Mouse (Mus musculus) cerebellum, adult 2 months (tissue): ENCODE measurements around the gene Pmm2. TPM values are rescaled to one million over a fixed set of nuclear protein-coding genes. Genes with fewer than 3 reads are reported as not detected.

ENCODE experiments used
- DNase-seq, 2 experiments: peaks; one replicate each; pipeline ENCODE4 v3.0.0; 2021
- H3K27ac ChIP-seq: fragments of 200-500 bp; 2 replicates; pipeline ENCODE4 v1.5.1; 2012; ENCODE audit warnings: low read length, control low read depth, inconsistent platforms; ENCODE audit not compliant: insufficient read depth
- H3K27me3 ChIP-seq: fragments of 200-500 bp; 2 replicates; pipeline ENCODE4 v1.6.1; 2012; ENCODE audit warnings: inconsistent platforms, mild to moderate bottlenecking, low read length, moderate library complexity; ENCODE audit not compliant: control insufficient read depth, insufficient read depth
- H3K4me1 ChIP-seq: fragments of 200-500 bp; 2 replicates; pipeline ENCODE4 v1.6.1; 2011; ENCODE audit warnings: low read length; ENCODE audit not compliant: control insufficient read depth, insufficient read depth
- H3K4me3 ChIP-seq: fragments of 200-500 bp; replicated peaks from 2 replicates; pipeline ENCODE3; 2011; ENCODE audit warnings: mild to moderate bottlenecking, low read depth, low read length, control low read depth; ENCODE audit not compliant: insufficient read depth
- CTCF ChIP-seq: fragments of 200-500 bp; IDR thresholded peaks from 2 replicates; pipeline ENCODE4 v1.5.1; 2011; ENCODE audit warnings: low read depth, mild to moderate bottlenecking, control low read depth, low read length, moderate library complexity, borderline replicate concordance; ENCODE audit not compliant: insufficient read depth
- POLR2A ChIP-seq: fragments of 200-500 bp; IDR thresholded peaks from 2 replicates; pipeline ENCODE4 v1.6.1; 2011; ENCODE audit warnings: low read length, control low read depth, borderline replicate concordance; ENCODE audit not compliant: insufficient read depth
- WGBS: fragments of 180-500 bp; shearing (Covaris S2); methylation state at CpG from one replicate; pipeline ENCODE4 v1.1.7; 2018; 5-methylcytosine and 5-hydroxymethylcytosine counted together
- polyA plus RNA-seq: library from polyadenylated mRNA; depleted of rRNA; stranded (reverse); fragments of >200 nt; gene quantifications from 2 replicates; pipeline ENCODE4 v1.2.3, GENCODE M21; 2012

Pmm2 gene
- polyA plus RNA-seq, 1 experiment: 39.2 TPM

DNA sequence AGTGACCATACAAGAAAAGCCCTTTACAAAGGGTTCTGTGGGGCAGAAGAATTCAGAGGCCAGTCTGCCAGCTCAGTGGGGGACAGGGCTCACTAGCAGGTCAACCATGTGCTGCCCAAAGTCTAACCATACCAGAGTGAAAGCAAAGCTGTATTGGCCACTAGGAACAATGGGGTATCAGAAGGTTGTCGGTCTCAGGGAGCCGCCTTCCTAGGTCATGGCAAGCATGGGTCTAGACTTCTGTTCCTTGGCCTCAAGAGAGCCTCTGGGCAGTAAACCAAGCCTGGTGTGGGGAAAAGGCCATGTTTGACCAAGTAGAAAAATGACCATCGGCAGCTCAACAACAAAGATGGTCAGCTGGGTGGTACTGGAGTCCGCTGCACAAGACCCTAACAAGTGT lies 21.3 kb downstream of the Pmm2 start:
- Histone ChIP-seq H3K27ac (no peak overlapping the region), H3K4me3 (no peak overlapping the region), H3K4me1 (peaks cover 6% of the 10 kb centered on the region), H3K27me3 (no peaks in the 10 kb centered on the region)
- no peak for TF ChIP-seq CTCF
- no peak for TF ChIP-seq POLR2A
- 42% methylated on average over 4 of the region's 4 CpGs for WGBS
- DNase-seq: no peak

- Histone ChIP-seq H3K27me3 (no peaks in the 10 kb centered on the region), H3K27ac (no peak overlapping the region), H3K4me3 (no peak overlapping the region), H3K4me1 (no peaks in the 10 kb centered on the region; the same call in 1 of the 2 replicates)
- DNase-seq: no peak
- TF ChIP-seq POLR2A (no peak), CTCF (no peak)
- WGBS: 61% methylated on average over 2 of the region's 2 CpGs
Measured at GRCm38 (mm10) chr16:8663022-8663421, 25.5 kb downstream of the Pmm2 start.

DNA sequence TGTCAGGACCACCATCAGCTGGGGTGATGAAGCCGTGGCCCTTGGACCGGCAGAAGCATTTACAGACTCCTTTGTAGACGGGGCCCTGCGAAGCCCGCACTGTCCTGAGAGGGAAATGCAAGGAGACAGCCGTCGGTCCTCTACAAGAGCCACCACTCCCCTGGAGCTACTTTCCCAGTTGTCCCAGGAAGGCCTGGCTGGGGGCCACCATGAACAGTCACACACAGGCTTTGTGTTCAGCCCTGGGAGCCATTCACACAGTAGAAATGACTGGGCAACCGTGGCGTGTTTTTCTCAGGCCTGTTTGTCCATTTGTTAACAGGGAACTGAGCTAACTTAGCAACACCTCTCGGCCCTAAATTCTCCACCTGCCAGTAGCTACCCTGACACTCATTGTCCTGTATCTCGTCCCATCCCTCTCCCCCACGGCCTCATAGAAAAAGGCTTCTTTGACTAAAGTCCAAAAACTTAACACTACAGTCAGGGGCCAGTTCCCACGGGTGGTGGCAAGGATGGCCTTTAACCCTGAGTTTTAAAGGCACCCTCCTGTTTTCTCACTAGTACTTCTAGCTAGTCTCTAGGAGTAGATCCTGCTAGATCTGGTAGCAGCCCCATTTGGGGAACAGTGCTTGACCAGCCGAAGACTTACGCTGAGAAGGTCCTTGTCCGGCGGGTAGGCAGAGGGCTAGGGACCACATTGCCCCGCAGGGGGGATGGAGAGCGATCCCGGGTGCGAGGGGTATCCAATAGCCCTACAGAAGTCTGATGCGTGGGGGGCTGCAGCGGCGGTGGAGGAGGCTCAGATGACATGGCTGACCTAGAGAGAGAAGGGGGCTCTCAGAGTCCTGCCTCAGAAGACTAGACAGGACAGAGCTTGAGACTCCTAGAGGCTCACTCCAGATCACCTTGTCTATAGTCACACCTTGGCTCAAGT lies 26.4 kb downstream of the Pmm2 start:
- H3K4me1 ChIP-seq: no peaks in the 10 kb centered on the region
- no peak overlapping the region for H3K27ac ChIP-seq
- TF ChIP-seq POLR2A (no peak), CTCF (no peak)
- no peak for DNase-seq
- 65% methylated on average over 24 of the region's 24 CpGs for WGBS
- H3K27me3 ChIP-seq: no peaks in the 10 kb centered on the region
- no peak overlapping the region for H3K4me3 ChIP-seq

- DNase-seq: no peak
- TF ChIP-seq CTCF: no peak
- no peak for TF ChIP-seq POLR2A
- Histone ChIP-seq H3K27ac (no peak overlapping the region), H3K4me1 (no peaks in the 10 kb centered on the region), H3K4me3 (no peak overlapping the region), H3K27me3 (no peaks in the 10 kb centered on the region)
- WGBS: 83% methylated on average over 5 of the region's 5 CpGs
Measured at GRCm38 (mm10) chr16:8665367-8665766, 27.9 kb downstream of the Pmm2 start.

- Histone ChIP-seq H3K27me3 (no peaks in the 10 kb centered on the region), H3K4me3 (no peak overlapping the region), H3K27ac (no peak overlapping the region), H3K4me1 (no peaks in the 10 kb centered on the region)
- 48% methylated on average over 2 of the region's 2 CpGs for WGBS
- no peak for DNase-seq
- TF ChIP-seq POLR2A: no peak
Measured at GRCm38 (mm10) chr16:8666452-8666851, 29.0 kb downstream of the Pmm2 start.

DNA sequence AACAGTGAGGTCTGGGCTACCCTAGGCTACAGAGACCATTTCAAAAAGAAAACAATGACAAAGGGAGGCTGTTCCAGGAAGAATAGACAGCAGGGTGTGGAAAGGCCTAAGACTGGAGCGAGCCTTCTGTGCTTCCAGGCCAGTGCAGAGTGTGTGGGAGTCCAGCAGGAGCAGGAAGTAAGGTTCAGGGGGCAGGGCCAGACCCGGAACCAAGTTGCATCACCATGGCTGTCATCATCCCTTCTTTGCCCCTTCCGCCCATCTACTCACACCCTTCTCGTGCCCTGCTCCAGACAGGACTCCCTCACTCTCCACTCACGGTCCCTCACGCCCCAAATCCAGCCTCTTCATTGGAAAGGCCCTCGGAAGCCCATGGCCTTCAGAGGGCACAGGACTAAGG lies 29.8 kb downstream of the Pmm2 start:
- 74% methylated on average over 7 of the region's 7 CpGs for WGBS

GRCm38 (mm10) chr16:8667814-8668213 lies 30.3 kb downstream of the Pmm2 start:
- no peaks in the 10 kb centered on the region for H3K4me1 ChIP-seq
- 42% methylated on average over 4 of the region's 4 CpGs for WGBS

More for the DNA sequence above, 29.8 kb downstream of the Pmm2 start:
- H3K4me1 ChIP-seq: no peaks in the 10 kb centered on the region
- DNase-seq: no peak
- no peak for TF ChIP-seq CTCF
- no peak for TF ChIP-seq POLR2A
- H3K4me3 ChIP-seq: no peak overlapping the region
- no peaks in the 10 kb centered on the region for H3K27me3 ChIP-seq
- no peak overlapping the region for H3K27ac ChIP-seq

GRCm38 (mm10) chr16:8668386-8668785 lies 30.9 kb downstream of the Pmm2 start:
- DNase-seq: no peak
- H3K27me3 ChIP-seq: no peaks in the 10 kb centered on the region
- TF ChIP-seq CTCF (no peak), POLR2A (no peak)
- WGBS: 28% methylated on average over 2 of the region's 2 CpGs
- H3K27ac ChIP-seq: no peak overlapping the region
- no peak overlapping the region for H3K4me3 ChIP-seq
- no peaks in the 10 kb centered on the region for H3K4me1 ChIP-seq

More at GRCm38 (mm10) chr16:8667814-8668213, 30.3 kb downstream of the Pmm2 start:
- no peak for TF ChIP-seq CTCF
- no peak for TF ChIP-seq POLR2A
- Histone ChIP-seq H3K27ac (no peak overlapping the region), H3K4me3 (no peak overlapping the region), H3K27me3 (no peaks in the 10 kb centered on the region)
- DNase-seq: no peak
